Mouse (Mus musculus): ENCODE measurements around the gene Vmn1r121. TPM values are rescaled to one million over a fixed set of nuclear protein-coding genes. Genes with fewer than 3 reads are reported as not detected.

Gene Vmn1r121
- polyA plus RNA-seq (2014; fragmentation: Illumina TruSeq; extraction: RNeasy Lipid Tissue Mini Kit (QIAGEN cat#74804)) = not detected

GRCm38 (mm10) chr7:21098413-21098812, at the start of gene Vmn1r121:
TSS of gene Vmn1r121 (minus strand) at chr7:21098513.

GRCm38 (mm10) chr7:21134028-21134427, 35.7 kb upstream of the Vmn1r121 start, which contains the start of gene Vmn1r122:
TSS of gene Vmn1r122 (minus strand) at chr7:21134128.

GRCm38 (mm10) chr7:21053684-21054083, 44.6 kb downstream of the Vmn1r121 start, which contains the start of gene Vmn1r120:
TSS of gene Vmn1r120 (minus strand) at chr7:21053784.

Other genes starting within 250 kb of the Vmn1r121 start
- gene Vmn1r116, start 226.3 kb downstream of the Vmn1r121 start, polyA plus RNA-seq (2014; fragmentation: Illumina TruSeq; extraction: RNeasy Lipid Tissue Mini Kit (QIAGEN cat#74804)) = not detected
- gene Vmn1r117, start 214.4 kb downstream of the Vmn1r121 start, polyA plus RNA-seq (2014; fragmentation: Illumina TruSeq; extraction: RNeasy Lipid Tissue Mini Kit (QIAGEN cat#74804)) = not detected
- not detected for gene Vmn1r118, start 186.2 kb downstream of the Vmn1r121 start, polyA plus RNA-seq (2014; fragmentation: Illumina TruSeq; extraction: RNeasy Lipid Tissue Mini Kit (QIAGEN cat#74804))
- not detected for gene Vmn1r119, start 86.1 kb downstream of the Vmn1r121 start, polyA plus RNA-seq (2014; fragmentation: Illumina TruSeq; extraction: RNeasy Lipid Tissue Mini Kit (QIAGEN cat#74804))
- not detected for gene Vmn1r120, start 44.7 kb downstream of the Vmn1r121 start, polyA plus RNA-seq (2014; fragmentation: Illumina TruSeq; extraction: RNeasy Lipid Tissue Mini Kit (QIAGEN cat#74804))
- gene Vmn1r122, start 35.6 kb upstream of the Vmn1r121 start, polyA plus RNA-seq (2014; fragmentation: Illumina TruSeq; extraction: RNeasy Lipid Tissue Mini Kit (QIAGEN cat#74804)) = not detected
- not detected for gene Vmn1r123, start 63.7 kb upstream of the Vmn1r121 start, polyA plus RNA-seq (2014; fragmentation: Illumina TruSeq; extraction: RNeasy Lipid Tissue Mini Kit (QIAGEN cat#74804))
- gene Gm5157, start 91.9 kb upstream of the Vmn1r121 start, polyA plus RNA-seq (2014; fragmentation: Illumina TruSeq; extraction: RNeasy Lipid Tissue Mini Kit (QIAGEN cat#74804)) = not detected
- gene Vmn1r124, start 162.1 kb upstream of the Vmn1r121 start, polyA plus RNA-seq (2014; fragmentation: Illumina TruSeq; extraction: RNeasy Lipid Tissue Mini Kit (QIAGEN cat#74804)) = not detected
- gene Vmn1r125, start 173.7 kb upstream of the Vmn1r121 start, polyA plus RNA-seq (2014; fragmentation: Illumina TruSeq; extraction: RNeasy Lipid Tissue Mini Kit (QIAGEN cat#74804)) = not detected
- not detected for gene Vmn1r126, start 203.0 kb upstream of the Vmn1r121 start, polyA plus RNA-seq (2014; fragmentation: Illumina TruSeq; extraction: RNeasy Lipid Tissue Mini Kit (QIAGEN cat#74804))
- not detected for gene Vmn1r127, start 221.3 kb upstream of the Vmn1r121 start, polyA plus RNA-seq (2014; fragmentation: Illumina TruSeq; extraction: RNeasy Lipid Tissue Mini Kit (QIAGEN cat#74804))

Measured in ovary, adult 10 weeks (tissue).